Mouse (Mus musculus): ENCODE measurements around the gene Kat8.

Kat8 gene

GRCm38 (mm10) chr7:127974413-127974930 is 62.2 kb downstream of the Kat8 start:
- no peak for ATAC-seq (ENCODE audit: insufficient number of reproducible peaks, low FRiP score, low TSS enrichment)

All from cerebellum, adult (tissue).